Mouse (Mus musculus): Measurements from ENCODE around the gene Gstt4.
"Not testable (repeated sequence)": the region's sequence is repeated elsewhere in the genome, so short reads cannot be mapped to it uniquely, and the experiment has no call there.

Gstt4 gene
- long read RNA-seq, experiment 1: 0 reads
- long read RNA-seq, experiment 2: 0 reads

GRCm38 (mm10) chr10:75822443-75822842 lies at the start of gene Gstt4:
Gene Gstt4 (minus strand): TSS chr10:75822543.
- intact Hi-C loops (cut with DNase I): no loop called here

GRCm38 (mm10) chr10:75861587-75861986 lies 39.2 kb upstream of the Gstt4 start:
- intact Hi-C loops (cut with DNase I): no loop called here

- intact Hi-C loops (cut with DNase I): no loop called here
These were observed 38.4 kb upstream of the Gstt4 start for GRCm38 (mm10) chr10:75860746-75861145.

GRCm38 (mm10) chr10:75859786-75860470 lies 37.6 kb upstream of the Gstt4 start, which contains the start of gene Mif:
Gene Mif (minus strand): TSS chr10:75860240.
- intact Hi-C loops (cut with DNase I): not testable (repeated sequence)

- intact Hi-C loops (cut with DNase I): no loop called here
These were observed 36.9 kb upstream of the Gstt4 start for GRCm38 (mm10) chr10:75859107-75859746.

- intact Hi-C loops (cut with DNase I): no loop called here
These were observed 35.3 kb upstream of the Gstt4 start for GRCm38 (mm10) chr10:75857598-75857997.

GRCm38 (mm10) chr10:75856976-75857375 lies 34.6 kb upstream of the Gstt4 start:
- intact Hi-C loops (cut with DNase I): no loop called here

- intact Hi-C loops (cut with DNase I): no loop called here
These were observed 34.0 kb upstream of the Gstt4 start for GRCm38 (mm10) chr10:75856155-75856907.

GRCm38 (mm10) chr10:75855416-75855981 lies 33.2 kb upstream of the Gstt4 start:
- intact Hi-C loops (cut with DNase I): no loop called here

- intact Hi-C loops (cut with DNase I): loop anchor here (5.0 kb wide), 2 partner anchors 212 to 267 kb away; partner anchors contain the start of genes Ggt5 and Susd2
These were observed 32.4 kb upstream of the Gstt4 start for GRCm38 (mm10) chr10:75854791-75855190.

GRCm38 (mm10) chr10:75854096-75854495 lies 31.8 kb upstream of the Gstt4 start:
- intact Hi-C loops (cut with DNase I): loop anchor here (5.0 kb wide), 2 partner anchors 212 to 267 kb away; partner anchors contain the start of genes Ggt5 and Susd2

GRCm38 (mm10) chr10:75853452-75853851 lies 31.1 kb upstream of the Gstt4 start:
- intact Hi-C loops (cut with DNase I): loop anchor here (1.0 to 5.0 kb wide), 3 partner anchors 109 to 266 kb away; partner anchors contain the start of genes Ggt5 and Susd2

- intact Hi-C loops (cut with DNase I): loop anchor here (1.0 to 5.0 kb wide), 3 partner anchors 108 to 265 kb away; partner anchors contain the start of genes Ggt5 and Susd2
These were observed 30.3 kb upstream of the Gstt4 start for GRCm38 (mm10) chr10:75852539-75853125.

GRCm38 (mm10) chr10:75851681-75852080 lies 29.3 kb upstream of the Gstt4 start:
- intact Hi-C loops (cut with DNase I): loop anchor here (5.0 kb wide), 2 partner anchors 209 to 264 kb away; partner anchors contain the start of genes Ggt5 and Susd2

GRCm38 (mm10) chr10:75851076-75851475 lies 28.7 kb upstream of the Gstt4 start:
- intact Hi-C loops (cut with DNase I): loop anchor here (5.0 kb wide), 2 partner anchors 209 to 264 kb away; partner anchors contain the start of genes Ggt5 and Susd2

GRCm38 (mm10) chr10:75848382-75848781 lies 26.0 kb upstream of the Gstt4 start:
- intact Hi-C loops (cut with DNase I): no loop called here

GRCm38 (mm10) chr10:75845306-75845930 lies 23.1 kb upstream of the Gstt4 start:
- intact Hi-C loops (cut with DNase I): no loop called here

- intact Hi-C loops (cut with DNase I): no loop called here
These were observed 22.5 kb upstream of the Gstt4 start for GRCm38 (mm10) chr10:75844800-75845199.

- intact Hi-C loops (cut with DNase I): not testable (repeated sequence)
These were observed 21.6 kb upstream of the Gstt4 start for GRCm38 (mm10) chr10:75843898-75844297.

GRCm38 (mm10) chr10:75839092-75839491 lies 16.7 kb upstream of the Gstt4 start:
- intact Hi-C loops (cut with DNase I): no loop called here
